Mouse (Mus musculus): ENCODE measurements around the gene Irx3. TPM values are rescaled to one million over a fixed set of nuclear protein-coding genes. Genes with fewer than 3 reads are reported as not detected.

The Irx3 gene
- 0.10 and 0.28 TPM in 2 replicates for polyA plus RNA-seq (2012; rRNA removed)

GRCm38 (mm10) chr8:91801839-91802238 lies at the start of gene Irx3:
Irx3 (minus strand) TSS chr8:91802067.

